Mouse (Mus musculus) kidney, postnatal 14 days (tissue): ENCODE data around the gene Pctp.

ENCODE experiments used
- DNase-seq: peaks from one replicate; pipeline ENCODE4 v3.0.0; 2022; ENCODE audit warnings: mixed read lengths

Pctp gene

DNA sequence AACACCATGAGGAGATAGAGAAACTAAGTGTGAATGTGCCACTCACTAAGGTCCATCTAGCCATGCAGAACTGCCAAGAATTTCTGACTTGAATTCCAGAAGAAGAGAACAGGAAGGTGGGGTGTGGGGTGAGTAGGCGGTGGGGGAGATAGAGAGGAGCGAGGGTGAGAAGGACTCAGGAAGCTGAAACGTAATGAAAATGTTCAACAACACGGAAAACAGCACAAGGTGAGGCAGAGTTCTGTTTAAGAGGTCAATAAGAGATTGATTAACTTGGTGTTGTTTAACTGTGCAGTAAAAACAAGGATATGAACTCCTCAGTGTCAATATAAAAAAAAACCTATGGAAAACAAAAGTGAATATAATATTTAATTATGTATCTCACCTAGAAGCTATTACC is 3.4 kb upstream of the Pctp start:
- DNase-seq, result no peak

DNA sequence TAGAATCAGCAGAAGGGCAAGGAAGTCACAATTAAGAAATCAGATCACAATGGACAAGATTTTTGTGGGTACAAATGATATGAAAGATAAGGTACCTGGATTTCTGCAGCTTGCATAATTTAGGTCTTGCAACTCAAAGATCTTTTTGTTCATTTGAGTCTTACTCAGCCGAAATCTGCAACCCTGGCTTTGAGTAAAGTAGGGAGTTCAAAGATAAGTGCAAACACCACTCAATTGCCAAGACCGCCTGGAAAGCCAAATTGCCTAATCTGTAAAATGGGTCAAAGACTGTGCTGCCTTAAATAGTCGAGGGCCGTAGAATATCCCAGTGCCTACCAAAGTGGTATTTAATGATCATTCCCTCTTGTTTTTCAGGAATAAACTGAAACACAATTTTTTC is 692 bp upstream of the Pctp start:
- DNase-seq, result no peak

DNA sequence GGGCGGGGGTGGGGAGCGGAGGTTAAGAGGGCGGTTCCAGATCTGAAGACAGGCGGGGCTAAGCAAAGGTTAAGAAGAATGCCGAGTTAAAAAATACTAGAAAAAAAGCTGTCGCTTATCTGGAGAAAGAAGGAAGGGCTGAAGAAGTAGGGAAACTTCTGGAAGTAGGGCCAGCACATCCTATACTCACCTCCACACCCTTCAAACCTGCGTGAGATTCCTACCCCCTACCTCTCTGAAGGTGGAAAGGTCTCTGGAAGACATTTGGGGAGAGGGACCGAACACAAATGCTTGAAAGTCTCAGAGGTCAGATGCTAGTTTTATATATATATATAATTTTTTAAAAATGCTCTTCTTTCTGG is 274 bp upstream of the Pctp start:
- no peak for DNase-seq

DNA sequence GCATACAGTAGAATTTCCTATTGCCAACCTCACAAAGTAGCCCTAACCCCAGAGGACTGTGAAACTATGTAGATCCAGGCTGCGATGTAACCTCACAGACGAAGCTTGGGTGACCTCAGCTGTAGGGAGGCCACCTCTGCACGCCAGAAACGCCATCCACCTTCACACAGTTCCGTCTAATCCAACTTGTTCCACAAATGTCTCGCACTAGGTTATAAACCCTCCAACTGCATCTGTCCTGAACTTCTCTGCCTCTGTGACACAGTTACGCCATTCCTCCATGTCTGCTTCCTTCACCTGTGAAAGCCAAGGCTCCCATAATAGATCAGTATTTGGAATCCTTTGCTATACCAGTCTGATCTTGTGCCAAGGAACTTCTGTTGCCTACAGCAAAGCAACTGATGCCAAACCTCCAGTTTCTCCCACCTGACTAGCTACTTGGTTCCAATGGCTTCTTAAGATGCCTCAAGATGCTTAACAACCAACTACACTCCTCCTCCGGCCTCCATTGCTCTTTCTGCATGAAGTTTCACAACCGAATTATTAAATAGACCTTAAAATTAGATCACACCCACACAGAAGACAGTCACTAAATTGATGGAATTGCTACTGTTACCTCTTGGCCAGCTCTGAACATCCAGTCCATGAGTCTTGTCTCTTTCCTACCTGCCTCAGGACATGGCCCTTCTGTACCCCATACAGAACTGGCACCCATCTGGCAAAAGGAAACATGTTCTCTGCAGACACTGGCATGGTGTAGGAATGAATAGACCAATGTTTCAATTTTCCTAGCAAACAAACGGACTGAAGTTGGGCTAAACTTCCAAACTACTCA is 1.1 kb downstream of the Pctp start:
- no peak for DNase-seq

DNA sequence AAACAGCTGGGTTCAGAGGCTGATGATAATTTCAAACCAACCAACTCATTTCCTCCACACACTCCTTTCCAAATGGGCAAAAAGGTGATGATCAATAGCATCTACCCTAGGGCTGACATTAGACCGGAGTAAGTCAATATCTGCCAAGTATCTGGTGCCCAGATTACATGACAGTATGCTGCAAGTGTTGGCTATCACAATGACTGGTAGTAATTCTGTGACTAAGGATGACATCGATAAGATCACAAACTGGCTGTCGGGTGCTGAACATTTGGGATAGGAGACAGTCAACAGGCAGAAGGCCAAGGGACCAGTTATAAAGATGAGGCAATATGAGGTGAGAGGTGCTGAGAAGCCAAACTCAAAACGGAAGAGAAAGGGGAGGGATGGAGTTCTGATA is 2.0 kb downstream of the Pctp start:
- no peak for DNase-seq

DNA sequence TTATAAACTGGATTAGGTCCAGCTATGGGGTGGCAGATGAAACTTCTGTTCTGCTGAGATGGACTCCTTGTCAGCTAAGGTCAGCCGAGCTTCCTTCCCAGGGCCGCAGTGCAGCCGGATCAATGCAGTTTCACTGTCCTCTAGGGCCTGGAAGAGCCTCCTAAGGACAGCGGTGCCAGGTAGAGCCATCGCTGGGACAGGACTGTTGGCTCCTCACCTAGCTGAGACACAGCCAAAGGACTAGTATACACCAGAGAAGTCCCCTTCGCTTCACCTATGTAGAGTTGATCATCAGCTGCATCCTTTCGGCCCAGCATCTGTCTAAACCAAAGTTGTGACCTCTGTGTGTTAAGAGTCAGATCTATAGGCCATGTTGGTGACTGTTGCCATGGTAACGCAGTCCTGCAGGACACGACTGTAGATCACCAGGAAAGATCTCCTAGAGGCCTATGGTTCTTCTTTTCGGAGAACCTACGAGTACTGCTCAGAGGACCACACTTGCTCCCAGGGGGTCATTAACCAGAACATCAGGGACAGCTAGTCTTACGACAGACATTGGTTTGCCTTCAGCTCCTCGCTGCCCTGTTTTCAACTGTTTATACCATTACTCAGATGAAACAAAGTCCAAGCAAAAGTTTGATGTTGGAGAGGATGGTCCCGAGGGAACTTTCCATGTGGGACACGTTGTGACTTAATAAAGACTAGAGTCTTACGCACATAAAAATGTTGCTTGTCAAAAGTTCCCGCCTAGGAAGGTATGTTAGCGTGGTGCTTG is 3.5 kb downstream of the Pctp start:
- DNase-seq, result no peak

DNA sequence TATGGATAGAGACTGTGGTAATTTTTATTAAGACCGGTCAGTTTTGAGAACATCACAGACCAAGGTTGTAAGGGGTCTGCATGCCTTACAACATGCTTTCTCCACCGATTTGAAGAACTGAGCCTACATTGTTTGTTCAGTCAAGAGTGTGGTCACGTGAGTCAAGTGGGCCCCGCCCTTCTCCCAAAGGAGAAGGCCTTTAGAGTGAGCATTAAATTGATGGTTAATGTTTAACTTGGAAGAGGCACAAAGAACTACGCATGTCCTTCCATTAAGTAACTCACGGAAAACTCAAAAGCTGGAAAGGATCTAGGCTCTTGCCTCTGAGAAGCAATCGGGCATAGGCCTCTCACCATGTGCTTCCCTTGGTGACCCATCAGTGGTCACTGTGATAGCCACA is 5.8 kb downstream of the Pctp start:
- no peak for DNase-seq

DNA sequence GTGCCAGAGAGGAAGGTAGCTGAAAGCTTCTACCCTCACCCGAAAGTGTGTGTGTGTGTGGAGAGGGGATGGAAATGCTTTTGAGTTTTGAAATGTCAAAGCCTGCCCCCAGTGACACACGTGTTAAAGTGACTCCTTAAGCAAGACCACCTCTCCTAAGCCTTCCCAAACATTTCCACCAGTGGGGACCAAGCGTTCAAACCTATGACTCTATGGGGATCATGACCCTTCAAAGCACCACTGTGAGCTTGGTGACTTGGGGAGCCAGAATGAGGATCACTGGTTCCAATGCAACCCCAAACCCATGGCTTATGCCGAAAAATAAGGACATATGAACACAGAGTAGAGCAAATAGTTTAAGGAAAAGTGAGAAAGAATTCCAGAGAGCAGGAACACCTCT is 6.3 kb downstream of the Pctp start:
- DNase-seq, result no peak

DNA sequence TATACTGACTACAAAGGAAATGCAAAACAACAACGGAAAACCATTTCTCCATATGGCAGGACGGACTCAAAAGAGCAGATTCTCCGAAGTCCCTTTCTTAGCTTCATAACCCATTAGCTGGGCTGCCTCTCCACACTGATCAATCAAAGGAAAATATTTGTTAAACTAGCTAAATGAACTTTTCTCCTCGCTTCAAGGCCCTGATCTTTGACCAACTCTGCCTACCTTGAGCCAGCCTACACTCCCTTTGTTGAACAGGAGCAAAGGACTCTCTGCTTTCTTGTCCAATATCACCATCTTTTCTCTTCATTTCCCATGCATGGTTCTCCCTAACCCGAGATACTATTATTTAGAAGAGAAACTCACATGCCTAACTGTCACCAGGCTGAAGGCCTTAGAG is 7.1 kb downstream of the Pctp start:
- DNase-seq, result no peak

DNA sequence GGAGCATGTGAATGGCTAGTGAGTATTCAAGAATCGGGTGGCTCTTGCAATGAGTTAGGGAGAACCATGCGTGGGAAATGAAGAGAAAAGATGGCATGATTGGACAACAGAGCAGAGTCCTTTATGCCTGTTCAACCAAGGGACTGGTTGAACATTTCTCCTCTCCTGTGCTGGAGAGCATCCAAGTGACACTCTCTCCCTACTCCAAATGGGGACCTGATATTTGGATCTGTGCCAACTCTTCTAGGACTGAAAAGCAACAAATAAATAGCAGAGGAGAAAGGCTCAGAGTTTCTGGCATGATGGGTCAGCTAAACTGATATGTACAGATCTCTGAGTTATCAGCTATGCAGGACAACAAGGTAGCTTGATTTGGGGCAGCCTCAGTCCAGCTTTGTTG is 8.0 kb downstream of the Pctp start:
- DNase-seq, result no peak

DNA sequence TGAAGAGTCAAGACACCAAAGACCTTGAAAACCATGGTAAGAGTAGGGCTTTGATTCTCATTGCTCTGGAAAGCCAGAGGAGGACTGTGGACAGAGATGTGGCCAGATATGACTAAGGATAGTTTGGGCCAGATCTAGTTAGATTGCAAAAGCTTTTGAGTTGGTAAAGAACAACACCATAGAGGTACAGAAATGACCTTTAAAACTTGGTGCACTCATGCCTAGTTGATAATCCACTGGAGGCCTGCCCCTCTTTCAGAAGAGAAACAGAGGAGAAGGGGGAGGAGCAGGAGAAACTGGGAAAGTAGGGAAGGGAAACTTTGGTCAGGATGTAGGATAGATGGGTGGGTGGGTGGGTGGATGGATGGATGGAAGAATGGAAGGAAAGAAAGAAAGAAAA is 11.0 kb downstream of the Pctp start:
- DNase-seq, result no peak

DNA sequence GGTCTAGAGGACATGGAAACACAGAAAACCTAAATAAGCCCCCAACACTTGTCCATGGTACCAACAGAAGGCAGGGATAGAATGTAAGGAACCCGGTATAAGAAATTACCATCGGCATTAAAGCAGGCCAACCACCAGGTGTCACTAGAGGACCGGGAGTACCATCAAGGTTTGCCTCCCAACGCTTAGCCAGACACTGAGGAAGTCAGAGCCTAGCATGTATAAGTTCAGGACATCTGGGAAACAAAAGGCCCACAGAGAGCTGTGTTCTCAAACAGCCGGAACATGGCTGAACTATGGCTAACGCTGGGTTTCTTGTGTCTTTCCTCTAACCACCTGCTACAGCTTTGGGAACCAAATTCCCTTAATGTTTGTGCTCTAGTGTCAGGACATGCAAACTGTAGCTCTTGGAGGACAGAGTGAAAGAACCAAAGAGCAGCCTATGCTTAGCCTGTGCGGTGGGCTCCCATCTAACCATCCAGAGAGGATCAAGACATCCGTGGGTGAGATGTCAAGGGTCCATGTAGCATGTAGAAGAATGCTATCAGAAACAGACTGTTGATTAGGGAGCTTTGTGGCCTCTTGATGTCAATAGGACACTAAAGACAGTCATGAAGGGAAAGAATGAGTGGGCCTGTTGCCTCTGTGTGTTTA is 13.6 kb downstream of the Pctp start:
- DNase-seq, result peak; percentile 74

DNA sequence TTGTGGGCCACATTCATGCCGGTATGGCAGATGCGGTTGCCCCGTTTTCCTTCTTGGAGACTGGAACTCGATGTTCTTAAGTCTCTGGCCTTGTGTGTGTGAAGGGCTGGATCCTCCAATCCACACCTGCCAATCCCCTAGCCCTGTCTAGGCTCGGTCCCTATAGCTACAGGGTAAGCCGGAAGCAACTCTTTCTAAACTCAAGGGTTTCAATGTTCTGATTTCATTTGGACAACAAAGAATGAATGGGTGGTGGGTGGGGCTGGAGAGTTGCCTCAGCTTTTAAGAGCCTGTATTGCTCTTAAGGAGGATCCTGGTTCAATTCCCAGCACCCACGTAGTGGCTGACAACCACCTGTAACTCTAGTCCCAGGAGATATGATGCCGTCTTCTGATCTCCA is 16.2 kb downstream of the Pctp start:
- no peak for DNase-seq

DNA sequence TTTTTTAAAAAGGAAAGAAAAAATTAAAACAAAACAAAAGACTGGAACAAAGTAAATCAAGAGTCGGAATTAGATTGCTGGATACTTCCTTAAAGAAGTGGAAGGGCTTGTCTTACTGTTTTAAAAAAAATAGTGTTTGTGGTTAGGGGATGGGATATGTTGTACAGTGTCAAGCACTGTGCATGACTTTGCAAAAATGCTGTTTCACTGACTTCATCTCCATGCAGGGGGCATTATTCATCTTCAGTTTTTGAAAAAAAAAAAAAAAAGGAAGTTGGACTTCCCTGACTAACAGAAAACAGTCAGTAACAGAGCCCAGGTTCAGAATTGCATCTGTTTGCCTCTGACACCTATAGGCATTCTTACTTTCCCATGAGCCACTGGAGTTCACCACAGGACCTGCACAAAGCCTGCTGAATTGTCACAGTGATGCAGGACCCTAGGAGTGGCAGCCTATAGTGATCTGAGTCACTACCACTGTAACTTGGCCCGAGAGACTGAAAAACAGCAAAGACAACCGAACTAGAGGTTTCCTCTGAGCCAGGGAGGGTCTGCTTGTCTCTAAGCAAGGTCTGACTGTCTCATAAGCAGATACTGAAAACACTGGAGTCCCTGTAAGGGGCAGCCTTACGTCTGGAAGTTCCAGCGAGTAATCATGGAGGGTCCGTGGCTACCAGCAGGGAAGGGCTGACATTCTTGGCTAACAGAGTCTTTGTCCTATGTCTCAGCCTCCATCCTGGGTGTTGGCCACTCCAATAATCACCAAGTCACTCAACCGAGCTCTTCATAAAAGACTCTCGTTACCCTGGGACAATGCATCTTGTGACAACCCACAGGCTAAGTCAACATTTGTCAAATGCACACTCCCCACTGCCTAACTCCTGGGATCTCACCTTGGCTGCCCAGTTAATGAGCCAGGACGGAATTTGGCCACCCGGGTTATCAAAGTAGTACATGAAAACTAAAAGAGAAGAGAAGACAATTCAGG is 17.2 kb downstream of the Pctp start:
- no peak for DNase-seq

DNA sequence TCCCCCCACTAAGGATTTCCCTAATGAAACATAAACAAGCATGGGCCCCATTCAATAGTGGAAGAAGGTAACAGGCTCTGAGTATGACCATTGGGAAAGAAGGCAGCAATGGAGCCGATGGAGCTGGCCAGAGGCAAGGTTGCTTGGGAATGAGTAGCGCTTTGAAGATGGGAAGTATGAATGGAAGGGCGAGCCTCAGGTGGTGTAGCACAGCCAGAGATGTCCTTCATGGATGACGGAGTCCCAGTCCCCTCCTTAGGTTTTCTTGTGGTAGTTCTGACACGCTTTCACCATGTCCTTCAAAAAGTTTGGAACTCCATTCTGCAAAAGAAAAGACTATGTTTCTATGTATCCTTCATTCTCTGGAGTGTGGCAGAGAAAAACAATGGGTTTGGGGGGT is 18.3 kb downstream of the Pctp start:
- DNase-seq, result no peak

DNA sequence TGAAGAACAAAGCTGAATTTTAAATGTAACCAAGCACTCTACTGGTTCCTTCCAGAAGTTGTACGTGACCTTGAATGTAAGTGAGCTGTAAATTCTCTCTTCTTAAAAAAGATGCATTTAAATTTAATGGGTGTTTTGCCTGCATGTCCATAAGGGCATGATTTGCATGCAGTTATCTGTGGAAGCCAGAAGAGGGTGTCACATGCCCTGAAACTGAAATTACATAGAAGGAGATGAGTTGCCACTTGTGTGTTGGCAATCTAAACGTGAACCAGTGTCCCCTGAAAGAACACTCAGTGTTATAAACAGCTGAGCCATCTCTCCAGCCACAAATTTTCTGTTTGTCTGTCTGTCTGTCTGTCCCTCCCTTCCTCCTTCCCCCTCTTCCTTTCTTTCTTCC is 19.8 kb downstream of the Pctp start:
- no peak for DNase-seq

DNA sequence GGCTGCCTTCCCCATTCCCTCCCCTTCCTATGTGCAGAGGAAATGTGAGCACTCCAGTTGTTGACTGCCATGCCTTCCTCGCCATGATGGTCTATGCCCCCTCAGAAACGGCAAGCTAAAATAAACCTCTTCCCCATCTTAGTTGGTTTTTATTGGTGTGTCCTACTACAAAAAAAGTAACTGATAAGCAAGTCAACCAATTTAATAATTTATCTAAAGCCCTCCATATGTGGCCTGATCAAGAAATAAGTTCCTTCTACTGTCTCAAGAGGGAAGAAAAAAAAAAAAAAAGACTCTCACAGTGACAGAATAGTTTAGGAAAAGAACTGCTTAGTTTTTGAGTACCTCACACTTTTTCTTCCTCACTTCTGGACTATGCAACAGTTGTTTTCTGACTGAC is 22.6 kb downstream of the Pctp start:
- no peak for DNase-seq

DNA sequence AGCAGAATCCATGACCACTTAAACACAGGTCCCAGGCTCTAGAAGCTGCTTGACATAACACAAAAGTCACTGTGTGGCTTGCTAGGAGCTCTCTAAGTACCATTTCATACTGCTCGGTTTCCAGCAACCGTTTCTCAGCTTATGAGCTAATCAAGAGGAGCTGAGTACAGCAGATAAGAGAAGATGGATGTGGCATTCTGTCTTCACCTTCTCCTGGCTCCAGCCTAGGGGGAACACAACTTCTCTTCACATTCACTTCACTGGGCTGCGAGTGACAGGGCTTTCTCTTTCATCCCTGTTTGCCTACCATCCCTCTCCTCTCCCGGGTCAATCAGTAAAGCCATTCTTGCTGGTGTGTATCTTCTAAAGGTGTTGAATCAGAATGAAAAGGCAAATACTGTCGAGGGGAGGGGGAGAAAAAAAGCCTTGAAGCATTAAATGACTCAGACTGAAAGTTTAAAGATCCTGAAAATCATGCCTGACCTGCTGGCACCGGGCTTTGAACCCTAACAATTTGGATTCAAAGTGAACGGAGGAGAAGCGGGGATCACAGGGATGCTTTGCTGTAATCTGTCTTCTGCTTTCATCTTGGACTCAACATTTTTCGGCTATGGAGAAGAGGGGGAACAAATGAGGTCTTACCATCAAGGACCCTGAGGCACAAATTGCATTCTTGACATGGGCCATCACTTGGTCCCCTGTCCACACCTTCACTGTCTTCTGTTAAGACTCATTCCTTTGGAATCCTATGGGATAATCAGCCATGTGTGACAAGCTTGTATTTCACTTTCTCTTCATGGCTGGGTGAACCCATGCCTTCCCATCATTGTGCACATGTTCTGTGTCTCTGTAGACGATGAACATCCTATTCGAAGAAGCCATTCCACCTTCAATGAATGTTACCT is 23.5 kb downstream of the Pctp start:
- DNase-seq, result no peak

DNA sequence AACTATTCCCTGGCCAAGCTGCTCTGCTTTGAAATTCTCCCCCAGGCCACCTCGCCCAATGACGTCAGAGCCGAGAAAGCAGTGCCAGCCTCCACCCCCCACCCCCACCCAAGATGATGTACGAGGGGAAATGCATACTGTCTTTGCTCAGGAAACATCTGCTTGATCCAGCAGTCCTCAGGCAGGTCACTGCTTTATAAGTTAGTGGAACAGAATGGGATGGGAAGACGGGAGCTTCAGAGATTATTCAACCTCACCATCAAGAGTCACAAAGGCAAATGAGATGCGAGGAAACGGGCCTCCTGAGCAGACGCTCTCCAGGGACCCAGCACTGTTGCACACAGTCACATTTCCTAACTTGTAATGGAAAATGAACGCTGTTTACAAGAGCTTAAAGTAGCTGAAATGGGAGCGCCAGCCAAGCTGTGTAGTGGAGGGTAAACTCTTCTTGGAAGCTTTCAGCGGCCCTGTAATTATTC is 24.3 kb downstream of the Pctp start:
- peak; percentile 68 for DNase-seq

DNA sequence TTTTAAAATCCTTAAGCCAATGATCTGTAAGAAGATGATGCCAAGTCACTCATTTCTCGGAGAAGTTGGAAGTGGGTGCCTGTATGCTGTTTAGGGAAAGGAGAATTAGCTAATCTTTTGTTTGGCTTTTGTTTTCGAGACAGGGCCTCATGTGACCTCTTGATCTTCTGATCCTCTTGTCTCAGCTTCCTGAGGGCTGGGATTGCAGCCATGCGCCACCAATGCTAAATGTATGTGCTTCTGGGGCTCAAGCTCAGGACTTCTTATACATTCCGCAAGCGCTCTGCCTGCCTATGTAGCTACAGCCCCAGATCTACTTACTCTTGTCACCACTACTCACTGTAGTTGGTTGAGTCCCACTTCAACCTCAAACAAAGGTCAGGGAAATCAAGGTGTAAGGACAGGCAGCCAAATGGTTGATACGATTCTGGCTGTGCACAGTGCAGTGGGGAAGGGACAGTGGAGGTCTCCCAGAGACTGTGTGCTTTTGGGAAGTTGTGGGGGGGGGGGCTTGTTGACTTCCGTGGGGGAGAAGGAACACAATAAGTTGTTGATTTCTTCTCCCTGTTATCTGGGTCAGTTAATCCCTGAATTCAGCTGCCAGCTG is 24.8 kb downstream of the Pctp start:
- no peak for DNase-seq

DNA sequence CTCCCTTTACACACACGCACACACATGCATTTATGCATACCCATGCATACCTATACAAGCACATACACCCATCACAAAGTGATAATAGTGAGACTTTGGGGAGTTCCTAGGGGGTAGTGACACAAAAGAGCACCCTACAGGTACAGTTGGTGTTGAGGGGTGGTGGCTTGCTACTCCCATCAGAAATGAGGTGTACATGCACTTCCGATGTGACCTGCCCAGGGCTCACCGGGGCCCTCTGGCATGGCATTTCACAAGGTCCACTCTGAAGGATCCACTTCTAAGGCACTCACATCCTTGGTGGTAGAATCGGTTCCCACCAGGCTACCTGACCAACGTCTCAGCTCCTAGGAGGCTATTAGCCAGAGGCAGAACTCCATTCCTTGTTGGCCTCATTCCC is 26.3 kb downstream of the Pctp start:
- no peak for DNase-seq
